Mouse (Mus musculus) granulocyte monocyte progenitor cell, adult 5-6 weeks (primary cell): Measurements from ENCODE around the gene Mcmbp. TPM values are rescaled to one million over a fixed set of nuclear protein-coding genes. Genes with fewer than 3 reads are reported as not detected.

Source experiments
- ATAC-seq: replicated peaks from 2 replicates; pipeline ENCODE4 v1.8.0; 2016; ENCODE audit warnings: mild to moderate bottlenecking, moderate TSS enrichment, inconsistent platforms; ENCODE audit not compliant: poor library complexity, severe bottlenecking
- total RNA-seq, 2 experiments: library from RNA; stranded (forward) in 1 of 2; stranded (reverse) in 1 of 2; fragments of 200-712, 200-1000 nt in 1 of 2; fragments of >200 nt in 1 of 2; fragmentation: Nextera tagmentation in 1 of 2; gene quantifications; 2 replicates each; pipeline ENCODE4 v1.2.3; 2014 to 2017

The Mcmbp gene
- total RNA-seq (2014; fragmentation: Nextera tagmentation) = 87.6 and 96.3 TPM in 2 replicates
- 64.0 and 73.3 TPM in 2 replicates for total RNA-seq (2017)

GRCm38 (mm10) chr7:128740334-128740733 is at the start of gene Mcmbp:
TSS of gene Mcmbp (minus strand) at chr7:128740495.
- ATAC-seq = peak; percentile 63

DNA sequence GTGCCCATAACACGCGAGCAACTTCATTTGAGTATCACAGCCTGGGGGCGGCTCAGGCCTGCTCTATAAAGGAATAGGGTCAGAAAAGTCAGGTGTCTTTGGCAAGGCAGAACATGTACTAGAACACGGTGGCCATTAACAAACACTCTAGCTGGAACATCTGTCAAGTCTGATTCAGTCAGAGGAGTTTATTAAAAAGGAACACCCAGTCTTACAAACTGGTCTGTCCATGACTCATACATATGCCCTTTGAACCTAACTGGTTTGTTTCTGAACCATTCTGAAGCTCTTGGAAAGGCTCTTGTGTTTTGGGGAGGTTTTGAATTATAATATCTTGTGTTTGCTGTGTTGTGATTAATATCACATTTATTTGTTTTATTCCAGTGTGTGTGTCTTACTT is 49.8 kb upstream of the Mcmbp start:
- no peak for ATAC-seq

- ATAC-seq = no peak
Observed at GRCm38 (mm10) chr7:128781846-128782245, 41.6 kb upstream of the Mcmbp start.

DNA sequence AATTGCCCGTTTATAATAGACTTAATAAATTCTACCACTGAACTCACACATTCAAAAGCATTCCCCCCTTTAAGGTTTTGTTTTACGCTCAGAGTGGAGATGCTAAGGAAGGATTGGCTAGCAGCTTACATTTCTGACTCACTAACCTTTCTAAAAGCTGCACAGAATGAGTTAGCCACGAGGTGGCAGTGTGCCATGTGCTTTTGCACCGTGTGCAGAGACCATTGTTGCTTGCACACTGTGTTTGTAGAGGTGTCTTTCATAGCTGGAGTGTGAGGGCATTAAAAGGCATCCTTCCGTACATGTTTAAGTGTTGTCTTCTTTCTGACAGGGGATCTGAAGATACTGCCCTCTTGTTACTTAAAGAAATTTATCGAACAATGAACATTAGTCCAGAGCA is 39.0 kb upstream of the Mcmbp start:
- ATAC-seq = peak; percentile 63

GRCm38 (mm10) chr7:128777201-128777600 is 36.9 kb upstream of the Mcmbp start:
- ATAC-seq = no peak

GRCm38 (mm10) chr7:128766696-128767095 is 26.4 kb upstream of the Mcmbp start:
- no peak for ATAC-seq

DNA sequence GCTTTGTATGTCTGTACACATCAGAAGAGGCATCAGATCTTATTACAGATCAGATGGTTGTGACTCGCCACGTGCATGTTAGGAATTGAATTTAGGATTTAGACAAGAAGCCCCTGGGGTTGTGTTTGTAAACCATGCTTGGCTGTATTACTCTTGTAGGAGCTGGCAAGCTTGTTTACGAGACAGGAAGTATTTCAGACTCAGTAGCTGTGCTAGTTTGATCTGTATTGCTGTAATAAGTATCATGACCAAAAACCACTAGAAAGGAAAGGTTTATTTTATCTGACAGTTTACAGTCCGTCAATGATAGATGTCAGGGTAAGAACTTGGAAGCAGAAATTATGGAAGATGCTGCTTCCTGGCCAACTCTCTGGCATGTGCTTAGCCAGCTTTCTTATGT is 18.7 kb upstream of the Mcmbp start:
- no peak for ATAC-seq

- no peak for ATAC-seq
Observed at GRCm38 (mm10) chr7:128755396-128755795, 15.1 kb upstream of the Mcmbp start.

DNA sequence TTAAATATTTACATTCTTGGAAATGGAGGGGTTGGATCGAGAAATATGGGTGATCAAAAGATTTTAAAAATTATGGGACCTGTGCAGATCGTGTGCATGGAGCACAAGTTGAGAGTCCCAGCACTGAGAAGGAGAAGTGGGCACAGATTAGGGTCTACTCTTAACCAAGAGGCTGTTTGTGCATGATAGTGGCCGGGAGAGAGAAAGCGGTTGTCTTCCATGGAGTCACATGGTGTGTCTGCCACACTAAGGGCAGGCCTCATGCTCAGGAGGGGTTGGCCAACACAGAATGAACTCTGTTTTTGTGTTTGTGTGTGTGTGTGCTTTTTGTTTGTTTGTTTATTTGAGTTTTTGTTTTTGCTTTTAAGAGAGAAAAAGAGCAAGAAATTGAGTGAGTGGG is 11.7 kb upstream of the Mcmbp start:
- no peak for ATAC-seq

DNA sequence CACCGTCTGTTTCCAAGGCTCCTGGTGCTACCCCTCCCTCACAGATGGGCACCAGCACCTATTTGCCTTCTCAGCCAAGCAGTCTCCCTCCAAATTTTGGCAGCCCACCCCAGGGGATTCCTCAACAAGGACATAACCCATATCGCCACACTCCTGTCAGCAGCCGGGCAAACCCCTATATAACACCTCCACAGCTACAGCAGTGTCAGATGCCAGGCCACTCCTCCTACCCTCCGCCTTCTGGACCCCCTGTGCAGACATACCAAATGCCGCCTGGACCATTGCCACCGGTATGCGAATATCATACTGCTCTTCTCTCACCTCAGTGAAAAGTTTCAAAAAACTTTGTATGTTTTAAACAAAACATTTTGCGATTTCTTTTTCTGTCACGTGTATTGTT is 10.0 kb upstream of the Mcmbp start:
- ATAC-seq = no peak

- ATAC-seq = no peak
Observed at GRCm38 (mm10) chr7:128748758-128749157, 8.5 kb upstream of the Mcmbp start.

GRCm38 (mm10) chr7:128746151-128746550 is 5.9 kb upstream of the Mcmbp start:
- ATAC-seq = no peak

GRCm38 (mm10) chr7:128744684-128745485 is 4.6 kb upstream of the Mcmbp start, which contains the start of gene Sec23ip:
TSS of gene Sec23ip (plus strand) at chr7:128744943.
- peak; percentile 76 for ATAC-seq

DNA sequence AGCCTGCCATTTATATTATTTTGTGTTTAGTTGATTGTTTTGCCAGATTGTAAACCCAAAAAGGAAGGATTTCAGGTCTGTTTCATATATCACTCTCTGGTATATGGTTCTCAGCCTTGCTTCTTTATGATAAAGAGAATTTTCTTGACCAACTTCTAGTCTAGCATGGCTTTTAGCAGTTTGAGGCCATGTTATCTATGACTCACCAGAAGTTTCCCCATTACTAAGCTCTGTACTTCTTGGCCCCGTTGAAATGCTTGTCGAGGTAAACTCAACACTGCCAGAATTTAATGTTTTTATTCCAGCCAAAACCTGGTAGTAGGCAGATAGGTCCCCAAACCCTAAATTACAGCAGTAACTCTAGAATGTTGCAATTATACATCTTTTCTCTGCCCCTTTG is 3.6 kb upstream of the Mcmbp start:
- no peak for ATAC-seq

GRCm38 (mm10) chr7:128739462-128740277 is 625 bp downstream of the Mcmbp start:
- peak; percentile 75 for ATAC-seq

DNA sequence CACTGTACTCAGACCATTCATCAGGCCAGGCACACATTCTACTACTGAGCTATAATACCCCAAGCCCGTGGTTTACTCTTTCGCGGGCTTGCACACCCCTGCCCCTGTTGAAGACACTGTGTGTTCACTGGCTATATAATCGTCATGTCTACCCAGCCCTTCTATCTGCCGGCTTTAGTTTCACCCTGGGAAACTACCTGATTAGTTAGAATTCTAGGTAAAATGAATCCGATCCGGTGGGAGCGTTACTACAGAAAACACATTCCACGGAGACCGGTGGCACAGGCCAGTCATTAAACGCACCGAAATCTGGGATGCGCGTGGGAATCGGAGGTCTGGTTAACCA is 1.2 kb downstream of the Mcmbp start:
- no peak for ATAC-seq

DNA sequence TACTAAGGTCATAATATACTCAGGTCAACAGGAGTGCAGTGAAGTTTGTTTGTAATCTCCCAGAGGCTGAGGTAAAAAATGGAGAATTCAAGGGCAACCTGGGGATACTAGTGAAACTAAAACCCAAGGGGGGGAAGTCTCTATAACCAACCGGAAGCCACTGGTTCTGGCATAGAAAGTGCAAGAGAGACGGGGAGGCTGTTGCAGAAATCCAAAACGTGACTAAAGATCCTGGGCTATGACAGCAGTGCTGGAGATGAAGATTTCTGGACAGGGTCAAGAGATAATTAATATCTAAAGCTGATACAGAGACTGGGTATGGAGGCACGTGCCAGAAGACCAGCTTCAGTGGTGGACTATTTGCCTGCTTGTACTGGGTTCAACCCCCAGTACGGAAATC is 2.3 kb downstream of the Mcmbp start:
- peak; percentile 57 for ATAC-seq

DNA sequence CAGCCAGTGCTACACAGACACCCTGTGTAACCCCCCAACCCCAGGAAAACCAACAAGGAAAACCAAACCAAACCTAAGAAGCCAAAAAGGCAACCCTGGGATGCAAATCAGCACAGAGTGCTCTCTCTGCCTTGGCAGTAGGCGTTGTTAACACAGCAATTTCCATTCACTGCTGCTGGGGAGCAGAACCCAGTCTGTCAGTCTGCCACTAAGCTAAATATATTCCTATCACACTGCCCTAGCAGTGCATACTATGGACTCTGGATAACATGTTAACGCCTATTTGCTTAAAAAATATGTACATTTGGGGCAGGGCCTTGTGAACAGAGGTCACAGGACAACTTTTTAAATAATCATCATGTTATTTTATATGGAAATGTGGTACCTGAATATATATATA is 8.7 kb downstream of the Mcmbp start:
- no peak for ATAC-seq

GRCm38 (mm10) chr7:128728738-128729137 is 11.6 kb downstream of the Mcmbp start:
- ATAC-seq = peak; percentile 65

GRCm38 (mm10) chr7:128727701-128728100 is 12.6 kb downstream of the Mcmbp start:
- no peak for ATAC-seq

GRCm38 (mm10) chr7:128726999-128727398 is 13.3 kb downstream of the Mcmbp start:
- no peak for ATAC-seq
